Mouse (Mus musculus): ENCODE measurements around the gene Ino80b. TPM values are rescaled to one million over a fixed set of nuclear protein-coding genes. Genes with fewer than 3 reads are reported as not detected.

The Ino80b gene
- polyA plus RNA-seq, 1 experiment = 31.4 TPM

DNA sequence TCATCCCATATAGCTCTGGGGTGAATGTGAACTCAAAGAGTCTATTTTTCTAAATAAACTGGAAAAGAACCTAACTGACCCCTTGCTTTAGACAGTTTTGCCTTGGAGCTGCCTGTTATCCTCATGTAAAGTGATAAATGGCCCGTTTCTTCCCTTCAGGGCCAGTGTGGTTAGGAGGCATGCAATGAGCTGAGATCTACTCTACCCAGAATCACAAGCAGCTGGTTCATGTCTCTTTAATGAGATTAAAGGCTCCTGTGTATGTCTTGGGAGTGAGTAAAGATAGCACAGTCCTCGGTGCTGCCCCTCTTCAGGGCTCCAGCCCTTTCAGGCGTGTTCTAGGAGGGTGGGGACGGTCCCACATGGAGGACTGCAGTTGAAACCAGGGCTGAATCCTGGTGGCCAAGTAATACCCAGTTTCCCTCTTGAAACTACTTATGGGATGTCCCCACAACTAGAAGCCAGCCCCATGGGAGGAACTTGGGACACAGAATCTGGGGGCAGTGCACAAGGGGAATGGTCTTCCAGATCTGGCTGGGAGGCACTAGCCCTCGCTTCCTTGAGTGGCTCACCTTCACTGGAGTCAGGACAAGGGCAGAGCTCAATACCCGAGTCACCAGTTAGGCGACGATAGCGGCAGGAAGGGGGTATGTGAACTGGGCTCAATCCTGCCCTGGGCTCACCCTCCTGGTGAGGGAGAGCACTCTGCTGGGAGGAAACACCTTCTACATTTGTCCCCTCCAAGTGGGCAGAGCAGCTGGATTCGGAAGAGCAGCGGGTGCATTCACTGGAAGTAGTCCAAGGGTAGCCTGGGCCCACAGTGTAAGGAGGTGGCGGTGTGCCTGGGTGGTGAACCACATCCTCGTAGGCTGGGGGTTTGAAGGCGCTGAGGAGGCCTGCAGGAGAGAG lies 6.2 kb downstream of the Ino80b start:
- DNase-seq (ENCODE audit: extremely low spot score in 1 of 2, low spot score in 1 of 2) = no peak

DNA sequence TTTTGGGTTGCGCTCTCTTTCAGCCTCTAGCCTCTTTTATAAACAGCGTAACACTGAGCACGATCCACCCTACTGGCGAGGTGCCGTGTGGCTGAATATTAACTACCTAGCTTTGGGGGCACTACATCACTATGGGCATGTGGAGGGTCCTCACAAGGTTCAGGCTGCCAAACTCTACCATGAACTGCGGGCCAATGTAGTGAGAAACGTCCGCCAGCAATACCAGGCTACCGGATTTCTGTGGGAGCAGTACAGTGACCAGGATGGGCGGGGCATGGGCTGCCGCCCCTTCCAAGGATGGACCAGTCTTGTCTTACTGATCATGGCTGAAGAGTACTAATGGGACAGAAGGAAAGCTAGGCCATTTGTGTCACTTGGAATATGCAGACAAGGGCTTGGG lies 6.9 kb downstream of the Ino80b start:
- no peak for DNase-seq (ENCODE audit: extremely low spot score in 1 of 2, low spot score in 1 of 2)

DNA sequence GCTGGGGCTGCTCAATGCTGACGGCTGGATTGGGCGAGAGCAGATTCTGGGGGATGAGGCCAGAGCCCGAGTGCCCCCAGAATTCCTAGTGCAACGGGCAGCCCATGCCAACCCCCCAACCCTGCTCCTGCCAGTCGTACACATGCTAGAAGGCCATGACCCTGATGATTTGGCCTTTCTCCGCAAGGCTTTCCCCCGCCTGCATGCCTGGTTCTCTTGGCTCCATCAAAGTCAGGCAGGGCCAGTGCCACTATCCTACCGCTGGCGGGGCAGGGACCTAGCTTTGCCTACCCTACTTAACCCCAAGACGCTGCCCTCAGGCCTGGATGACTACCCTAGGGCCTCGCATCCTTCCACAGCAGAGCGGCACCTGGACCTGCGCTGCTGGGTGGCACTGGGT lies 7.6 kb downstream of the Ino80b start:
- DNase-seq (ENCODE audit: extremely low spot score in 1 of 2, low spot score in 1 of 2) = no peak

DNA sequence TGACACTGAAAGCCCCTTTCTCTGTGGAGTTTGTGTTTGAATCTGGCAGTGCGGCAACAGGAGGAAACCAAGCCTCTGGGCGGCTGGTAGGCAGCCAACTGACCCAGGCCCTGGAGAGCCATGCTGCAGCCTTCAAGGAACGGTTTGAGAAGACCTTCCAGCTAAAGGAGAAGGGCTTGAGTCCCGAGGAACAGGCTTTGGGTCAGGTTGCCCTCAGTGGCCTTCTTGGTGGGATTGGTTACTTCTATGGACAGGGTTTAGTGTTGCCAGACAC lies 8.1 kb downstream of the Ino80b start:
- no peak for DNase-seq (ENCODE audit: extremely low spot score in 1 of 2, low spot score in 1 of 2)

DNA sequence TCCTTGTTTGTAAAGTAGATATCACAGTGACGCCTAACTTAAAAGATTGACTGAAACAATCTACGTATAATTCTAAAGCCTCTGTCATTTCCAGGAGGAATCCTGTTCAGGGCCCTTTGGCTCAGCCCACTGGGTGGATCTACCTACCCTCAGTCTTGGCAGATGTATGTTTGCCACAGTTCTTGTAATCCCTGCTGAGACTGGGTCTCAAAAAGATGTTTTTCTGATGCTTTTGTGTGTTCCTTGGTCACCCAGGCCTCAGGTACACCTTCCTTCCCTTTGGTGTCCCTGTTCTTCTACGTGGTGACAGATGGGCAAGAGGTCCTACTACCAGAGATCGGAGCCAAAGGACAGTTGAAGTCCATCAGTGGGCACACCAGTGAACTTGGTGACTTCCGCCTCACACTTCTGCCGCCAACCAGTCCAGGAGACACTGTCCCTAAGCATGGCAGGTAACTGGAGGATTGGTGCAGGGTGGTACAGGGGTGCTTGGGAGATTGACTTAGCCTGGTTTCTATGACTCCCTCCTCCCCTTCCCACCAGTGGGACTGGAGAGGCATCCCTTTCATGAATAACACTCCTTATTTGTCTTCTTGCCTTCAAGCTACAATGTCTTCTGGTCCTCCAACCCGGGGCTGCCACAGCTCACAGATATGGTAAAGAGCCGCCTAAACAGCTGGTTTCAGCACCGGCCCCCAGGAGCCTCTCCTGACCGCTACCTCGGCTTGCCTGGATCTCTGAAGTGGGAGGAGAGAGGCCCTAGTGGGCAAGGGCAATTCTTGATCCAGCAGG lies 8.7 kb downstream of the Ino80b start:
- DNase-seq (ENCODE audit: extremely low spot score in 1 of 2, low spot score in 1 of 2) = no peak

DNA sequence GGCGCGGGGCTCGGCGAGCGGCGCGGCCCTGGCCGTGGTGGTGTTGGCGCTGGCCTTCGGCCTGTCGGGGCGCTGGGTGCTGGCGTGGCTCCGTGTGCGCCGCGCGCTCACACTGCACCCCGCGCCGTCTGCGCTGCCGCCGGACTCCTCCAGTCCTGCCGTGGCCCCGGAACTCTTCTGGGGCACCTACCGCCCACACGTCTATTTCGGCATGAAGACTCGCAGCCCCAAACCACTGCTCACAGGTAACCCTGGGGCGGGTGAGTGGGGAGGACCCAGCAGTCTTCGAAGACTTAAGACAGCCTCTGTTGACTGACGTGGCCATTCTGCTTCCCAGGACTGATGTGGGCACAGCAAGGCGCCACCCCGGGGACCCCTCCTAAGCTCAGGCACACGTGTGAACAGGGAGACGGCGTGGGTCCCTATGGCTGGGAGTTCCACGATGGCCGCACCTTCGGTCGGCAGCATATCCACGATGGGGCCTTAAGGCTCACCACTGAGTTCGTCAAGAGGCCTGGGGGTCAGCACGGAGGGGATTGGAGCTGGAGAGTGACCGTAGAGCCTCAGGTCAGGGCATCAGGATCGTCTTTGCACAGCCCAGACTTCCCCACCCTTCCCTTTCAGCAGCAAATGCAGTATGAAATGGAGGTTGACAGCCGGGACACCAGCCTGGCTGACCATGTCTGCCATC lies 9.4 kb downstream of the Ino80b start:
- no peak for DNase-seq (ENCODE audit: extremely low spot score in 1 of 2, low spot score in 1 of 2)

DNA sequence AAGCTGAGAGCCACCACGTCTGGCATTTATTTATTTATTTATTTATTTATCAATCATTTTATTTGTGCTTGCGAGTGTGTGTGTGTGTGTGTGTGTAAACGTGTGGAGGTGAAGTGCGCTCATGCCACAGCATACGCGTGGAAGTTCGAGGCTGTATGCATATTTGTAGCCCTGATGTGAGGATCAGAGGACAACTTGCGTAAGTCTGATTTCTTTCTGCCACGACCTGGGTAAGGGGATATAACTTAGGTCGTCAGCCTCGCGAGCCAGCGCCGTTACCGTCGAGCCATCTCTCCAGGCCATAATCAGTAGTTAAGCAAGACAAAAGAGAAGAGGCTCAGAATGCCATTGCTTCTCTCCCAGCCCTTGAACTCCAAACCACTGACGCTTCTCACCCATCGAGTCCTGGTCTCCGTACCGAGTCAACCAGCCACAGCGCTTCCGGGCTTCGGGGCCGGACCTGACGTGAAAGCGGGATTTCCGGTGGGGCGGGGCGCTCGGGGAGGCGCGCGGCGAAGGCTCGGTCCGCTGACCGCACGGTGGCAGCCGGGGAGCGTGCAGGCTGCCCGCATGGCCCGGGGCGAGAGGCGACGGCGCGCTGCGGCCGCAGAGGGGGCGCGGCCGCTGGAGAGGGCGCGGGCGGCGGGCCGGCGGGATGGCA lies 10.1 kb downstream of the Ino80b start, which contains the start of gene Mogs:
Gene Mogs, plus strand, starts transcription at position 486 of the 661 bp plus-strand sequence.
- DNase-seq (ENCODE audit: extremely low spot score in 1 of 2, low spot score in 1 of 2) = peak in 1 of 2 experiments; percentile 92

DNA sequence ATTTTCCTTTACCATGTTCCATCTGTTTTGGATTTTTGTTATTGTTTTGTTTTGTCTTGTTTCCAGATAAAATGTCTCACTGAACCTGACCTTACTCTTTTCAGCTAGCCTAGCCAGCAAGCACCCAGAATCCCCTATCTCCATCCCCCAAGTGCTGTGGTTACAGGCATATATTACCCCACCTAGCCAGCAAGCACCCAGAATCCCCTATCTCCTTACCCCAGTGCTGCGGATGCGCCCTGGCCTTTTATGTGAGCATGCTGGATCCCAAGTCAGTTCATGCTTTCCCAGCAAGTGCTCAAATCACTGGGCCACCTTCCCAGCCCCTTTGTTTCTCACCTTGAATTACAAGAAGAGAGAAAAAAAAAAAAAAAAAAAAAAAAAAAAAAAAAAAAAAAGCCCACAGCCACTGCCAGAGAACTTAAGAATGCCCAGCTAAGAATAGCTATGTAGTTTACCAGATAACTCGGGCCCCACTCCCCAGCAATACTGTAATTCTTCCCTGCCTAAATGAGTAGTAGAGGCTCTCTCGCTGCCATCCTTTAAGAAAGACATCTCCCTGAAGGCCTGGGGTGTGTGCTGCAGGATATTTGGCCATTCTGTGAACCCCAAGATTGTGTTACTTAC lies 13.6 kb downstream of the Ino80b start:
- no peak for DNase-seq (ENCODE audit: extremely low spot score in 1 of 2, low spot score in 1 of 2)

DNA sequence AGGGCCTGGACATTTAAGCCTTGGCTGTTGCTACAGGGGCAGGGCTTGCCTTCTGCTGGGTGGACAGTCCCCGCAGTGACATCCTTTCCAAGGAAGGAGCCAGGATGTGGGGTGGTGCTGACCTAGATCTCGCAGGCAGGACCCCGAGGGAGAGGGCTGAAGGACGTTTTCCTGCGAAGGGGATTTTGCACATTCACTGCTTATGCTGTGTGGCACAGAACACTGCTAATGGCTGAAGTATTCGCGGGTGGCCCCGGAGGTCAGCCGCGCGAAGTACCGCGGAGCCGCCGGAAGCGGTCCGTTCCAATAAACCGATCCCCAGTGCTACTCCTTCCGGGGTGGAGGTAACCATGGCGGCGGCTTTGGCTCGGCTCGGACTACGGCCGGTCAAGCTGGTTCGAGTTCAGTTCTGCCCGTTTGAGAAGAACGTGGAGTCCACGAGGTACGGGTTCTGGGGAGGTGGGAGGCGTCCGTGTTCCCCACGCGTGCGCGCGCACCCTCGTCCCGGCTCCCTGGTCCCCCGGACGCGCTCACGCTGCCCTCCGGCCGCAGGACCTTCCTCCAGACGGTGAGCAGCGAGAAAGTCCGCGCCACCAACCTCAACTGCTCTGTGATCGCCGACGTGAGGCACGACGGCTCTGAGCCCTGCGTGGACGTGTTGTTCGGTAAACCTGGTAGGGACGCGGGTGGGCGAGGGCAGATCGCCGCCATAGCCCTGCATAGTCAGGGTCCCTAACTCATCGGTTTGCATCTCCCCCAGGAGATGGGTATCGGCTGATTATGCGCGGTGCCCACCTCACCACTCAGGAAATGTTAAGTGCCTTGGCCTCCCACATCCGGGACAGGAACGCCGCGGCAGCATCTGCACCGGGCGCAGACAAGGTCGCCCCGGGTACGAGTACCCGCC lies 16.2 kb downstream of the Ino80b start, which contains the start of gene Mrpl53:
Gene Mrpl53, plus strand, starts transcription at position 279 of the 907 bp plus-strand sequence.
- DNase-seq (ENCODE audit: extremely low spot score in 1 of 2, low spot score in 1 of 2) = peak in 1 of 2 experiments; percentile 84

DNA sequence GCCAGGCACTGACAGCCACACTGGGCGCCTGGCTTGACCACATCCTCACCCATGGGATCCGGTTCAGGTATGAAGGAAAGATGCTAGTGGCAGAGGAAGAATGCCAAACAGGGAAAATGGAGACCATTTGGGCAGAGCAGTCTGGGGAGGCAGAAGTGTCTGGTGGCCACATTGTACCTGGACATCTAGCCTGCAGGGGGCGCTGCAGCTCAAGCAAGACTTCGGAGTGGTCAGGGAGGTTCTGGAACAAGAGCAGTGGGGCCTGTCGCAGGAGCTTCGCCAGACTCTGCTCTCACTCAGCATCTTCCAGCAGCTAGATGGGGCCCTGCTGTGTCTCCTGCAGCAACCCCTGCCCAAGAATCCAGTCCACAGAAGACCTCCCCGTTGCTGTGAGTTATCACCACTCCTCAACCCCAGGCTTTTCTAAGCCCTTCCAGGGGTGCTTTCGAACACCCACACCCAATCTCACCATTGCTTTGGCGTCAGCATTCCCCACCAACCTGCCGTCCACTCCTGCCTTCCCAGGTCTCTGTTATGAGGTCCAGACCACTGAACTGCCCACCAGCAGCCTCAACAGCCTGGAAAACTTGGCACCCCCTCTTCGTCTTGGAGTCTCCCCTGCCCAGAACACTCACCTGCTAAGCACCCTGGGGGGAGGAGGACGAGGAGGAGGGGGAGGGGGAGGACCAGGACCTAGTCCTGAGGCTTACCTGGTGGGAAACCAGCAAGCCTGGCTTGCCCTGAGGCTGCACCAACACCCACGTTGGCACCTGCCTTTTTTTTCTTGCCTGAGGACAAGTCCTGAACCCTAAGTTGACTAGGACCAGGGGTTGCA lies 17.4 kb downstream of the Ino80b start:
- peak in 1 of 2 experiments; percentile 75 for DNase-seq (ENCODE audit: extremely low spot score in 1 of 2, low spot score in 1 of 2)

DNA sequence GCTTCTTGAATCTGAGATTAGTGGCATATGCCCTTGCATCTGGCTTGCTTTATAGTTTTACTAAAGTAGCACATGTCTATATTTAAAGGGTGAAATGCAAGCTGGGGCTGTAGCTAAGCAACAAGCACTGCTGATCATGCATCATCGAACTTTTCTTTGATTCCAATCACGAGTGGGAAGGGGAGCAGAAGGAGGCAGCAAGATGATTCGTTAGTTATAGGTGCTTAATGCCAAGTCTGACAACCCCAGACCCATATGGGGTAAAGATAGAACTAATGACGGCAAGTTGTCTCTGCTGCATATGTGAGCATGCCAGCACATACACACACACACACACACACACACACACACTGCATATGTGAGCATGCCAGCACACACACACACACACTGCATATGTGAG lies 21.1 kb downstream of the Ino80b start:
- DNase-seq (ENCODE audit: extremely low spot score in 1 of 2, low spot score in 1 of 2) = no peak

DNA sequence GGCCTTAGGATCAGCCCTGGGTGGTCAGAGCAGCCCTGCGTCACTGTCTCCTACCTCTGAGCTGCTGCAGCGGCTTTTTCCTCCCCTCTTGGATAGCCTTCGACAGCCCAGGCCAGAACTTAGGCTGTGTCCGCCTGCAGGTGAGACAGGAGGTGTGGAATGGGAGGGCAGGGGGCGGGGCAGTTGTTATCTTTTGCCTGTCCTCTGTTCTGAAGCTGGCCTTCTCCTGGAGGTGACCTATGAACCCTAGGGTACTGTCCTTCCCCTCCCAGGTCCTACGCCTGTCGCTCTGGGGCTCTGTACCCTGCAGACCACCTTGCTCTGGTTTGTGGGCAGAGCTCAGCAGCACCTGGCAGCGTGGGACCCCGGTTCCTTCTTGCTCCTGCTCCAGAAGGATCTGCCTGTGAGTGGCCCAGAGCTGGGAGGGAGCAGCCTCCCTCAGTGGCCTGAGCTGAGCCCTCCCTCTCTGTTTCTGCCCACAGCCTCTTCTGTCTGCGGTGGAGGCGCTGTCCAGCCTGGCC lies 22.0 kb downstream of the Ino80b start:
- DNase-seq (ENCODE audit: extremely low spot score in 1 of 2, low spot score in 1 of 2) = no peak

DNA sequence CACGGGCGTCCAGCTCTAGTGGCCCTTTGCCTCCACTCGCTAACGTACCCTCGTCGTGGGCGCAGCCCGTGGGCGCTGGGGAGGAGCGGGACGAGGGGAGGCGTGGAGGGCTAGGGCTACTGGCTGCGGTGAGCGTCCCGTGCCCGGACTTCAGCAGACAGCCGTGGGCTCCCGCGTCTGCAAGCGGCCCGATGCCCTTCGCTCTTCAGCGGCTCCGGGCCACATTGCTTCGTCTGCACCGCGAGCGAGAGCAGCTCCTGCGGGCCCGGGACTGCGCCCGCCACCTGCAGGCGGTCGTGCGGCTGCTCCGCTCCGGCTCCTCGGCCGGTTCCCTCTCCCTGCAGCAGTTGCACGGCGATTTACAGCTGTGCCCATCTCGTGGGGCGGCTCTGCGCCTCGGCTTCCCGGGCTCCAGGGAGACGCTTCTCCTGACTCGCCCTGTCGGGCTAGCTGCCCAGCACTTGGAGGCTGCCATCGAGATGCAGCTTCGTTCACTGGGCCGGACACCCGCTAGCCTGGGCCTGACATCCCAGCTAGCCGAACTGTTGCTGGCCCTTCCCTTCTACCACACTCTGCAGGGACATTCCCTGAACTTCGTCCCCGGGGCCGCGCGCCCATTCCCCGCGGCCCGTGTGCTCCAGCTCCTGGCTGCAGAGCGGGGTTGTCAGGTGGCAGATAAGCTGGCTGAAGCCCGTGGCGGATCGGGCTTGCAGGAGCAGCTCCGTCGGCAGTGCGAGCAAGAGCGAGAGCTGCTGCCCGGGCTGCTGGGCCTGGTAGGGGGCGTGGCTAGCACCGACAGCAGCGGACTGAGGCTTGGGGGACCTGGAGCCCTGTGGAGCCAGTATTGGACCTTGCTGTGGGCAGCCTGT lies 23.3 kb downstream of the Ino80b start:
- DNase-seq (ENCODE audit: extremely low spot score in 1 of 2, low spot score in 1 of 2) = no peak

DNA sequence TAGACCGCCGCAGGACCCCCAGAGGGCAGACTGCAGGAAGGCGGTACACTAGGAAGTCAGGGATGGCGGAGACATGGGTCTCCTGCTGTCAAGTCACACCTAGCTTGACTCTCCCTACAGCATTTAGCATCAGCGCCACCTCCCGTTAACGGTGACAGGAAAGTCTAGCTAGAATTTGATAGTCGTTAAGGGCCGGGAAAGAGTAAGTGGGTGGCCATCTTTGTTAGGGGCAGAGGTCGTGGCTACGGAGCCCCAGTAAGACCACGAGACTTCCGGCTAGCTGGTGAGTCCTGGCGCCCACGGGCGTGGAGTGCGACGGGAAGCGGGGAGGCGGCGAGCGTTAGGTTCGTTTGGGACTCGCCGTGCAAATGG lies 23.9 kb downstream of the Ino80b start, which contains the start of the genes Ccdc142 and Gm42688:
Gene Ccdc142, plus strand, starts transcription at position 286 of the 372 bp plus-strand sequence.
Gene Gm42688, plus strand, starts transcription at position 302 of the 372 bp plus-strand sequence.
- peak; percentile 88 to 93 for DNase-seq (ENCODE audit: extremely low spot score in 1 of 2, low spot score in 1 of 2)

DNA sequence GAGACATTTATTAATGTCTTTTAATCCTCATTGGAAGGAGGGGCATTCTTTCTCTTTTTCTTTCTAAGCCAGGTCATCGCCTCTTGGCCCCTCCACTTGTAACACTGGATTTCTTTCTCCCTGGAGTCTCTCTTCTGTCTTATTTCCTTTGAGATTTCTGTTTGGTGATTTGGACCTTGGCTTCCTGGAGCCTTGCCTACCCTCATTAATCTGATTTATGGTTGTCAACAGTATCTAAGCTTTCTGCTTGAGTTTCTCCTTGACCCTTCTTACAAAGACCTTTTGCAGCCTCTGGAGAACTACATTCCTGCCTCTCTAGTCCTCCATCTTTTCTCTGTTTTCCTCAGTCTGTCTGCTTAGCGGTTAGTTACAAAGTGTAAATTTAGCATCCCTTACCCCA lies 26.8 kb downstream of the Ino80b start:
- no peak for DNase-seq (ENCODE audit: extremely low spot score in 1 of 2, low spot score in 1 of 2)

DNA sequence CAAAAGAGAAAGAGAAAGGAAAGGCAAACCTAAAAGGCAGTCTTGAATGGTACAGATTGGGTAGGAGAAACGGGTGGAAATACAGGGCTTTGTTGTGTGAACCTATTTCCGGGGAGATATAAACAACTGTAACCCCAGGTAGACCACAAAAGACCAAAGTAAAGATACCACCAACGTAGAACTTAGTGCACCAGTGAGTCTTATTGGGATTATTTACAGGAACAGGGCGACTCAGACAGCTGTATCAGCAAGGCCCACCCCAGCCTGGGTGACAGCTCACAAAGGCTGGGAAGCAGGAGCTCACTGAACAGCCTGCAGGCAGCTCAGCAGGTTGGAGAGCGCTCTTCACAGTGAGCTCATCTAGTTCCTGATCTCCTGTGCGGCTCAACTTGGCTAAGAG lies 29.3 kb downstream of the Ino80b start:
- DNase-seq (ENCODE audit: extremely low spot score in 1 of 2, low spot score in 1 of 2) = no peak

Measured in frontal cortex, adult 2 months (tissue).